Mouse (Mus musculus): Measurements from ENCODE around the gene Ajuba. TPM values are rescaled to one million over a fixed set of nuclear protein-coding genes. Genes with fewer than 3 reads are reported as not detected.
A peak's percentile ranks its signal among the peaks of the same experiment; 100 is the strongest.

Ajuba gene
- polyA plus RNA-seq (2014; fragmentation: Nextera tagmentation; extraction: Ambion mirVana), result 37.8 and 43.6 TPM in 2 replicates

- peak; percentile 77 for ATAC-seq (ENCODE audit: insufficient read depth)
- no peak for TF ChIP-seq CTCF (IDR thresholded peaks at IDR 0.05; ENCODE audit: low read depth)
- H3K27ac ChIP-seq (ENCODE audit: low read depth), result peak within 1 kb of the TSS; percentile 95
- H3K4me3 ChIP-seq (ENCODE audit: low read depth, low read length), result peak within 1 kb of the TSS; percentile 92
- no peaks in the 10 kb centered on the region for H3K9me3 ChIP-seq (ENCODE audit: low read depth, low read length)
- peak; percentile 95 for DNase-seq
- H3K9ac ChIP-seq, result peak within 1 kb of the TSS; percentile 95
- H3K27me3 ChIP-seq (ENCODE audit: insufficient read depth, low read length), result no peaks in the 10 kb centered on the region
- H3K4me1 ChIP-seq (ENCODE audit: insufficient read depth), result peaks cover 11% of the 10 kb centered on the region
- H3K4me2 ChIP-seq, result peak within 1 kb of the TSS; percentile 76
- peaks cover 18% of the 10 kb centered on the region for H3K36me3 ChIP-seq (ENCODE audit: insufficient read depth)
- WGBS, result under 1% methylated on average over 66 of the region's 66 CpGs
Observed at GRCm38 (mm10) chr14:54577089-54577982, at the start of gene Ajuba. Ajuba (minus strand) TSS chr14:54577558.

GRCm38 (mm10) chr14:54624976-54625375, 47.6 kb upstream of the Ajuba start:
- no peak for TF ChIP-seq CTCF (IDR thresholded peaks at IDR 0.05; ENCODE audit: low read depth)
- DNase-seq, result no peak
- WGBS, result 62% methylated on average over 10 of the region's 10 CpGs
- no peak overlapping the region for H3K4me2 ChIP-seq
- no peaks in the 10 kb centered on the region for H3K27me3 ChIP-seq (ENCODE audit: insufficient read depth, low read length)
- no peaks in the 10 kb centered on the region for H3K9me3 ChIP-seq (ENCODE audit: low read depth, low read length)
- no peak overlapping the region for H3K9ac ChIP-seq
- no peak overlapping the region for H3K27ac ChIP-seq (ENCODE audit: low read depth)
- H3K4me3 ChIP-seq (ENCODE audit: low read depth, low read length), result no peak overlapping the region
- H3K4me1 ChIP-seq (ENCODE audit: insufficient read depth), result no peaks in the 10 kb centered on the region
- no peak for ATAC-seq (ENCODE audit: insufficient read depth)
- H3K36me3 ChIP-seq (ENCODE audit: insufficient read depth), result no peaks in the 10 kb centered on the region

GRCm38 (mm10) chr14:54623334-54623733, 46.0 kb upstream of the Ajuba start:
- Histone ChIP-seq H3K27me3 (ENCODE audit: insufficient read depth, low read length) (no peaks in the 10 kb centered on the region), H3K27ac (ENCODE audit: low read depth) (no peak overlapping the region), H3K9ac (no peak overlapping the region), H3K4me3 (ENCODE audit: low read depth, low read length) (no peak overlapping the region), H3K4me2 (no peak overlapping the region), H3K36me3 (ENCODE audit: insufficient read depth) (no peaks in the 10 kb centered on the region), H3K9me3 (ENCODE audit: low read depth, low read length) (no peaks in the 10 kb centered on the region), H3K4me1 (ENCODE audit: insufficient read depth) (no peaks in the 10 kb centered on the region)
- WGBS, result 80% methylated on average over 6 of the region's 6 CpGs
- no peak for DNase-seq
- no peak for ATAC-seq (ENCODE audit: insufficient read depth)
- no peak for TF ChIP-seq CTCF (IDR thresholded peaks at IDR 0.05; ENCODE audit: low read depth)

- WGBS, result 90% methylated on average over 1 of the region's 1 CpGs
- Histone ChIP-seq H3K4me2 (no peak within 1 kb of the TSS), H3K27me3 (ENCODE audit: insufficient read depth, low read length) (no peaks in the 10 kb centered on the region), H3K27ac (ENCODE audit: low read depth) (no peak within 1 kb of the TSS), H3K36me3 (ENCODE audit: insufficient read depth) (0 out of 2 replicates have a peak, but pooled peaks cover 1% of the 10 kb centered on the region), H3K9me3 (ENCODE audit: low read depth, low read length) (no peaks in the 10 kb centered on the region), H3K4me3 (ENCODE audit: low read depth, low read length) (no peak within 1 kb of the TSS), H3K9ac (no peak within 1 kb of the TSS), H3K4me1 (ENCODE audit: insufficient read depth) (no peaks in the 10 kb centered on the region)
- TF ChIP-seq CTCF (IDR thresholded peaks at IDR 0.05; ENCODE audit: low read depth), result no peak
- DNase-seq (no peak), ATAC-seq (ENCODE audit: insufficient read depth) (no peak)
Observed at GRCm38 (mm10) chr14:54621133-54621532, 43.8 kb upstream of the Ajuba start, which contains the start of gene Psmb11. Psmb11 (plus strand) TSS chr14:54621433.

- Histone ChIP-seq H3K9me3 (ENCODE audit: low read depth, low read length) (no peaks in the 10 kb centered on the region), H3K36me3 (ENCODE audit: insufficient read depth) (peaks cover 28% of the 10 kb centered on the region), H3K4me3 (ENCODE audit: low read depth, low read length) (peak within 1 kb of the TSS; percentile 78), H3K27me3 (ENCODE audit: insufficient read depth, low read length) (no peaks in the 10 kb centered on the region), H3K4me1 (ENCODE audit: insufficient read depth) (no peaks in the 10 kb centered on the region), H3K9ac (peak within 1 kb of the TSS; percentile 89), H3K27ac (ENCODE audit: low read depth) (peak within 1 kb of the TSS; percentile 77; the same call in 1 of the 2 replicates), H3K4me2 (peak within 1 kb of the TSS; percentile 76)
- DNase-seq (peak; percentile 95), ATAC-seq (ENCODE audit: insufficient read depth) (peak; percentile 88)
- under 1% methylated on average over 25 of the region's 25 CpGs for WGBS
- TF ChIP-seq CTCF (IDR thresholded peaks at IDR 0.05; ENCODE audit: low read depth), result no peak
Observed at GRCm38 (mm10) chr14:54617897-54618365, 40.6 kb upstream of the Ajuba start, which contains the start of gene Psmb5. Psmb5 (minus strand) TSS chr14:54618022.

GRCm38 (mm10) chr14:54617152-54617896, 40.0 kb upstream of the Ajuba start:
- Histone ChIP-seq H3K36me3 (ENCODE audit: insufficient read depth) (peaks cover 33% of the 10 kb centered on the region), H3K4me1 (ENCODE audit: insufficient read depth) (no peaks in the 10 kb centered on the region), H3K9ac (peak overlapping the region; percentile 89), H3K27ac (ENCODE audit: low read depth) (peak overlapping the region; percentile 77; the same call in 1 of the 2 replicates), H3K9me3 (ENCODE audit: low read depth, low read length) (no peaks in the 10 kb centered on the region), H3K4me2 (peak overlapping the region; percentile 76), H3K4me3 (ENCODE audit: low read depth, low read length) (peak overlapping the region; percentile 78), H3K27me3 (ENCODE audit: insufficient read depth, low read length) (no peaks in the 10 kb centered on the region)
- 1% methylated on average over 38 of the region's 38 CpGs for WGBS
- peak; percentile 28; the same call in 1 of the 2 replicates for TF ChIP-seq CTCF (IDR thresholded peaks at IDR 0.05; ENCODE audit: low read depth)
- ATAC-seq (ENCODE audit: insufficient read depth) (peak; percentile 43), DNase-seq (peak; percentile 41)
